Mouse (Mus musculus) yolk sac, embryonic 10.5 days (tissue): ENCODE data around the gene Tap1.
"Not testable (repeated sequence)": the region's sequence is repeated elsewhere in the genome, so short reads cannot be mapped to it uniquely, and the experiment has no call there.

Experiments used
- DNase-seq: peaks from one replicate; pipeline ENCODE4 v3.0.0-alpha.2; 2017; ENCODE audit warnings: low spot score

Tap1 gene

DNA sequence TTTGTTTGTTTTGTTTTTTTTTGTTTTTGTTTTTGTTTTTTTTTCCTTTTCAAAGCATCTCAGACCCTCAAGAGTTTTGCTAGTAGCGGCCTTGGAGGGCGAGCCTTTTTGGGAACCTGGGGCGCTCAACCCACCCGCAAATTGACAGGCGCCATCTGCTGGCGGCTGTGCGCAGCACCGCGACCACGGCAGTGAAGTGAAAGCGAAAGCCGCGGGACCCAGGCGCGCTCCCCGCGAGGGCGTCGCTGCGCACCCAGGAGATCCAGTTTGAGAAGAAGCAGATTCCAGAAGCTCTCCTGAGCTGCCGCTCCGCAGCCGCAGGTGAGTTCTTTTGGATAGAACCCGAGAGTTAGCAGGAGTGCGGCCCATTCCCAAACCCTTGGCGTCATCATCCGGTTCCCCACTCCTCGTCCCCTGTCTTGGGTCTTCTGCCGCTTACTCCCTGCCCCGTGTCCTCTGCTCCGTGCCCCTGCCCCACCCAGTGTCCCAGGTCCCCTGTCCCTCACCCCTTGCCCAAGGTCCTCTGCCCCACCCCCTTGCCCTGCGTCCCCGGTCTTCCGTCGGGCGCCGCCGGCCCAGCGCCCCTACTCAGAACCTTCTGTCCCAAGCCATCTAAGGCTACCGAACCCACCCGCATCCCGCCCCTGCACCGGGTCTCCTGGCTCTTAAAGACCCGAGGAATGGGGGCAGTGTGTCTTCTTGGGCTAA, 17.1 kb downstream of the Tap1 start:
- peak; percentile 44 for DNase-seq

- no peak for DNase-seq
Measured at GRCm38 (mm10) chr17:34205021-34205745, 17.8 kb downstream of the Tap1 start.

- no peak for DNase-seq
Measured at GRCm38 (mm10) chr17:34205746-34206176, 18.4 kb downstream of the Tap1 start.

DNA sequence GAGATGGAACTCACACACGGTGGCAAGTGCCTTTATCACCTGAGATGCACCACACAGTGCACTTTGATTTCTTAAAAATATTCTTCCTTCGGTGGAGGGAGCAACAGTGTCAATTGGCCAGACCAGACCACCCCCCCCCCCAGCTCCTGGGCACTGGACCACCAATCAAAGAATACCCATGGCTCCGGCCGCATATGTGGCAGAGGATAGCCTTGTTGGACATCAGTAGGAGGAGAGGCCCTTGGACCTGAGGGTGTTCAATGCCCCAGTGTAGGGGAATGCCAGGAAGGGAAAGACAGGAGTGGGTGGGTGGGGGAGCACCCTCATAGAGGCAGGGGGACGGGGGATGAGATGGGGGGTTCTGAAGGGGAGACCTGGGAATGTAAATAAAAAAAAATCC, 19.4 kb downstream of the Tap1 start:
- no peak for DNase-seq

GRCm38 (mm10) chr17:34207456-34207855, 20.1 kb downstream of the Tap1 start:
- no peak for DNase-seq

DNA sequence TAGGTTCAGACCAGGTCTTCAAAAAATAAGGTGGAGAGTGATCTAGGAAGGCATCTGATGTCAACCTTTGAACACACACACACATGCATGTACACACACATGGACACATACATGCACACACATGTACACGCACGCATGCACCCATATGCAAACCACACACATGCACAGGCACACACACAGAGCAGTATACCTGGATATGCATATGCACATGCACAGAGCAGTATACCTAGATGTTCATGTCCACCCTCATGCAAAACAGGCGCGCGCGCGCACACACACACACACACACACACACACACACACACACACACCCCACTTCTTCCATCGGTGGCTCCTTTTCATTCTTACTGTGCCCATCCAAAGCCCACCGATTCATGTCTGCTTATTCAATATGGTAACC, 20.5 kb downstream of the Tap1 start:
- DNase-seq = no peak

DNA sequence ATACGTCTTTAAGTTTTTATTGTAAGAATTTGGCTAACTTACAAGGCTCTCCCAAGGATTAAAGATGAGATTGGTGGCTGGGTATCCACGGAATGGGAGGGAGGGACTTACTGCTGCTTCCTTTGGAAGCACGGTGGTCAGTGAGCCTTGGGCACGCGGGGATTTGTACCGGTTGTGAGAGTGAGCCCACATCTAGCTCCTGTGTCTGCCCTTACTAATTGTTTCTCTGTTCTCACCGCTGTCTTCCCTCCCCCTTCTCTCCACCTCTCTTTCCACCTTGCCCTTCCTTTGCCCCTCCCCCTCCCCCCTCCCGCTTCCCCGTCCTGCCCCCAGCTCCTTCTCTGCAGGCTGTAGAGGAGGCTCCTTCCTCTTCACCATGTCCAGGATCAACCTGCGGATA, 21.1 kb downstream of the Tap1 start:
- no peak for DNase-seq

DNA sequence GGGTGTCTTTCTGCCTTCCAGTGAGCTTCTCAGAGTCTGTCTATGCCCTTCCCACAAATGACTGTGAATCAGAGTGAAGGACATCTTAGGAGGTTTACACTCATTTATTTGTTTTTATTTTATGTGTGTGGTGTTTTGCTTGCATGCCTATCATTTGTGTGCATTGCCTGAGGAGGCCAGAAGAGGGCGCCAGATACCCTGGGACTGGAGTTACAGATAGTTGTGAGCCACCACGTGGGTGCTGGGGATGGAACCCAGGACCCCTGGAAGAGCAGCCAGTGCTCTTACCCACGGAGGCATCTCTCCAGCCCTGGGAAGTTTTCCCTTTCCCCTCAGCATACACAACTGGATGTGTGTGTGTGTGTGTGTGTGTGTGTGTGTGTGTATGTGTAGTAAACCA, 22.3 kb downstream of the Tap1 start:
- DNase-seq = no peak

- DNase-seq = no peak
Measured at GRCm38 (mm10) chr17:34210599-34210998, 23.2 kb downstream of the Tap1 start.

- DNase-seq = no peak
Measured at GRCm38 (mm10) chr17:34211746-34212365, 24.5 kb downstream of the Tap1 start.

GRCm38 (mm10) chr17:34213936-34214335, 26.6 kb downstream of the Tap1 start:
- DNase-seq = no peak

DNA sequence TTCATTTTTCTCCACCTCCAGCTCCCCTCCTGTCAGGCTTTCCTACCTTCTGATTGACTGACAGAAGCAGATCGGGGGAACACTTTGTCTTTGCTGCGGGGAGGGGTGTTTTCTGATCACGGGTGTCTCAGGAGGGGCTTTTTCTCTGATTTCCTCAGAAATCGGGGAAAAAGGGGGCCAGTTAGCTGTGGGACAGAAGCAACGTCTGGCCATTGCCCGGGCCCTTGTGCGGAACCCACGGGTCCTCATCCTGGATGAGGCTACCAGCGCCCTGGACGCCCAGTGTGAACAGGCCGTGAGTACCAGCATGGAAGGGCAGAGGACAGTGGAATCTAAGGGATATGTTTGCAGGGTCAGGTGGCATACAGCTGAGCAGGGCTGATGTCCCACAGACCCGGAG, 27.8 kb downstream of the Tap1 start:
- DNase-seq = no peak

GRCm38 (mm10) chr17:34217216-34217928, 30.0 kb downstream of the Tap1 start:
- DNase-seq = no peak

DNA sequence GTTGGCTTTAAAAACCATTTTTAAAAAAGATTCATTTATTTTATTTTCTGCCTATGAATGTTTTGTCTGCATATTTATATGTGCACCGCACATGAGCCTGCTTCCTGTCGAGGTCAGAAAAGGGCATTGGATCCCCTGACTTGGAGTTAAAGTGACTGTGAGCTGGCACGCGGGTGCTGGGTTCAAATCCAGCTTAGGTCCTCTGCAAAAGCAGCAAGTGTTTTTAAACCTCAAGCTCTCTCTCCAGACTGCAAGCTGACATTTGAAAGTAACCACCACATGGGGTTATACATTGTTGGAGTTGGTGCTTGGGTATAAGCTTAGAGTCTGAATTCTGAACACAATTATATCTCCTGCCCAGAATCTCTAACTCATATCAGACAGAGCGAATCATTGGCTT, 30.6 kb downstream of the Tap1 start:
- DNase-seq = no peak

- DNase-seq = no peak
Measured at GRCm38 (mm10) chr17:34218675-34219074, 31.3 kb downstream of the Tap1 start.

- DNase-seq = not testable (repeated sequence)
Measured at GRCm38 (mm10) chr17:34219096-34219495, 31.7 kb downstream of the Tap1 start.

- DNase-seq = not testable (repeated sequence)
Measured at GRCm38 (mm10) chr17:34219801-34220200, 32.4 kb downstream of the Tap1 start.

DNA sequence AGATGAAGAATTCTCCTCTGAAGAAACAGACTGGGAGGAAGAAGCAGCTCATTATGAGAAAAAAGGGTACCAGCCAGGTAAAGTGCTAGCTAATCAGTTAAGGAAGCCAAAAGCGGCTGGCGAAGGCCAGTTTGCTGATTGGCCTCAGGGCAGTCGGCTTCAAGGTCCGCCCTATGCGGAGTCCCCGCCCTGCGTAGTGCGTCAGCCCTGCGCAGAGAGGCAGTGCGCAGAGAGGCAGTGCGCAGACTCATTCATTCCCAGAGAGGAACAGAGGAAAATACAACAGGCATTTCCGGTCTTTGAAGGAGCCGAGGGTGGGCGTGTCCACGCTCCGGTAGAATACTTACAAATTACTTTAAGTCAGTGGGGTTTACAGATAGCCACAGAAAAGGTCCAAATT, 33.0 kb downstream of the Tap1 start:
- DNase-seq = not testable (repeated sequence)

GRCm38 (mm10) chr17:34224816-34225215, 37.5 kb downstream of the Tap1 start:
- DNase-seq = no peak

GRCm38 (mm10) chr17:34225426-34225825, 38.1 kb downstream of the Tap1 start:
- no peak for DNase-seq

GRCm38 (mm10) chr17:34225911-34226310, 38.6 kb downstream of the Tap1 start:
- DNase-seq = not testable (repeated sequence)

DNA sequence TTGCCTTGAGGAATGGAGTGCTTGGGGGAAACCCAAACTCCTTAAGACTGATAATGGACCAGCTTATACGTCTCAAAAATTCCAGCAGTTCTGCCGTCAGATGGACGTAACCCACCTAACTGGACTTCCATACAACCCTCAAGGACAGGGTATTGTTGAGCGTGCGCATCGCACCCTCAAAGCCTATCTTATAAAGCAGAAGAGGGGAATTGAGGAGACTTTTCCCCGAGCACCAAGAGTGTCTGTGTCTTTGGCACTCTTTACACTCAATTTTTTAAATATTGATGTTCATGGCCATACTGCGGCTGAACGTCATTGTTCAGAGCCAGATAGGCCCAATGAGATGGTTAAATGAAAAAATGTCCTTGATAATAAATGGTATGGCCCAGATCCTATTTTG, 43.6 kb downstream of the Tap1 start:
- DNase-seq = not testable (repeated sequence)
